Mouse (Mus musculus): ENCODE measurements around the gene Cwf19l2. TPM values are rescaled to one million over a fixed set of nuclear protein-coding genes. Genes with fewer than 3 reads are reported as not detected.

Gene Cwf19l2
- polyA plus RNA-seq, 1 experiment from 2014 or later: 10.4 TPM

Other genes starting within 250 kb of the Cwf19l2 start
- 68.4 and 71.8 TPM in 2 replicates for gene Alkbh8, start 68.5 kb upstream of the Cwf19l2 start, polyA plus RNA-seq (2015; fragmentation: Nextera tagmentation; extraction: Ambion mirVana)
- gene Gucy1a2, start 129.2 kb downstream of the Cwf19l2 start, polyA plus RNA-seq (2015; fragmentation: Nextera tagmentation; extraction: Ambion mirVana): 4.6 and 5.2 TPM in 2 replicates

All from midbrain, embryonic 16.5 days (tissue).